ENCODE assay signal across 10 mouse cellular contexts in the genomic region with DNA sequence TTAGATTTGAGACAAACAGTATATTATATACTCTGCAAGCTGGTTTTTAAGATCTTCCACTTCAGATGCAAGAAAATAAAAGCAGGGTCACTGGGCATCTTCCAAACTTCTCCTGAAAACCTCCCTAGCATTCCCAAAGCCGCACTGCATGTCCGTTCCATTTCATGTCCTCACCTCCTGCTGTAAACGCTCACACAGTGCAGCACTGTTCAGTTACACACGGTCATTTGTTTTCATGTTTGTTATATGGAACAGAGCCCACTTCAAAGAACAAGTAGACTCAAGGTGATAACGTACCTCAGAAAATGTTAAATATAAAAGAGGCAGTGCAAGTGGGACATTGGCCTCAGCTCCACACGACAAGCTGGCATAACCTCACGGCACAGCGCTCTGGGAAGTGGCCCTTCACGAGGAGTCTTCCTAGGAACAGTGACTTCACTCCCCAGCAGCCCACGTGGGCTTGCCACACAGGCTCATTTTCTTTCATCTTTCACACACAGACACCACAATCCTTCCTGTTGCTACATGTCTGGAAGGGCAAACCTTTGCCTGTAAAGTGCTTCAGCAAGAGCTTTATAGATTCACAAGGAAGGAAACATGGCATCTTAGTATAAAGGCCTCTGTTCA. TPM values are rescaled to one million over a fixed set of nuclear protein-coding genes. Genes with fewer than 3 reads are reported as not detected.
DNase-seq lines count a peak whose midpoint lies in the region; ATAC-seq lines count a peak whose summit lies in the region.
"Had no signal": no experiment of that assay in that cellular context is flagged by ENCODE, and none has a peak within 500 bp of the region (broad histone marks: within the 10 kb centered on the region; RNA-seq: fewer than 3 reads in every experiment).

No protein-coding gene starts in this region.

- no peak for ATAC-seq in hindbrain, embryonic 12.5 days (ENCODE audit: low FRiP score)
- ATAC-seq in hindbrain, embryonic 16.5 days = no peak; the same call in 1 of the 2 replicates
- no peak for ATAC-seq in megakaryocyte-erythroid progenitor cell, adult 5-6 weeks (replicated peaks; ENCODE audit: low FRiP score, low TSS enrichment, poor library complexity, severe bottlenecking)

- peaks cover 4% of the 10 kb centered on the region for H3K36me3 ChIP-seq in hindbrain, embryonic 12.5 days
- no peaks in the 10 kb centered on the region for H3K36me3 ChIP-seq in hindbrain, embryonic 16.5 days (ENCODE audit: control insufficient read depth, insufficient read depth, low read length)

- H3K4me1 ChIP-seq in hindbrain, embryonic 12.5 days = peaks cover 9% of the 10 kb centered on the region; the same call in 1 of the 2 replicates
- peaks cover 2% of the 10 kb centered on the region; the same call in 1 of the 2 replicates for H3K4me1 ChIP-seq in hindbrain, embryonic 16.5 days (ENCODE audit: control insufficient read depth, insufficient read depth, low read depth, low read length)

- peak; percentile 36 for DNase-seq in CD4-positive, CD25-positive, alpha-beta regulatory T cell, adult 2 months (ENCODE audit: low read depth, low spot score)
- DNase-seq in T-cell, adult 2 months (ENCODE audit: low spot score) = peak; percentile 42
- DNase-seq in lung, postnatal 14 days = peak; percentile 7
- DNase-seq in adrenal gland, postnatal 10 days = no peak
- DNase-seq in spleen, postnatal 10 days (ENCODE audit: low spot score in 2 of 2) = no peak
- DNase-seq: layer of hippocampus, adult 9-11 months had no signal

- no peak overlapping the region for H3K4me2 ChIP-seq in hindbrain, embryonic 12.5 days (replicated peaks)
- no peak overlapping the region for H3K4me2 ChIP-seq in hindbrain, embryonic 16.5 days (ENCODE audit: low read length)
- H3K4me2 ChIP-seq: midbrain, embryonic 12.5 days had no signal

- no peaks in the 10 kb centered on the region for H3K9me3 ChIP-seq in hindbrain, embryonic 12.5 days (replicated peaks)
- H3K9me3 ChIP-seq in hindbrain, embryonic 16.5 days (ENCODE audit: control insufficient read depth, low read length) = no peaks in the 10 kb centered on the region
- H3K9me3 ChIP-seq: midbrain, embryonic 12.5 days had no signal

- 67% methylated on average over 10 of the region's 10 CpGs for WGBS in hindbrain, embryonic 12.5 days
- 49% methylated on average over 10 of the region's 10 CpGs for WGBS in hindbrain, embryonic 16.5 days

- H3K27me3 ChIP-seq in hindbrain, embryonic 12.5 days = no peaks in the 10 kb centered on the region
- H3K27me3 ChIP-seq in hindbrain, embryonic 16.5 days (replicated peaks; ENCODE audit: control insufficient read depth, insufficient read depth, low read length) = no peaks in the 10 kb centered on the region
- H3K27me3 ChIP-seq: midbrain, embryonic 12.5 days had no signal

- no peak overlapping the region for H3K9ac ChIP-seq in hindbrain, embryonic 12.5 days
- H3K9ac ChIP-seq in hindbrain, embryonic 16.5 days (ENCODE audit: low read depth, low read length) = no peak overlapping the region; the same call in 1 of the 2 replicates
- H3K9ac ChIP-seq: midbrain, embryonic 12.5 days had no signal

- H3K4me3 ChIP-seq in hindbrain, embryonic 12.5 days = no peak overlapping the region
- no peak overlapping the region for H3K4me3 ChIP-seq in hindbrain, embryonic 16.5 days (ENCODE audit: low read length)
- H3K4me3 ChIP-seq: midbrain, embryonic 12.5 days had no signal

- H3K27ac ChIP-seq in hindbrain, embryonic 12.5 days = 0 out of 2 replicates have a peak overlapping the region, but pooled peaks have one; percentile 23
- H3K27ac ChIP-seq in hindbrain, embryonic 16.5 days (ENCODE audit: low read depth, low read length) = no peak overlapping the region
- H3K27ac ChIP-seq: midbrain, embryonic 12.5 days had no signal

RNA-seq across cellular contexts. Expression of a gene that starts 8.3 kb away (rescaled TPM):
- polyA plus RNA-seq in hindbrain, embryonic 12.5 days (2016; fragmentation: Nextera tagmentation; extraction: Ambion mirVana) = 29.7 and 32.1 TPM in 2 replicates
- polyA plus RNA-seq in hindbrain, embryonic 16.5 days (2015; fragmentation: Nextera tagmentation; extraction: Ambion mirVana) = 23.9 and 32.1 TPM in 2 replicates
- 10 to 100 TPM; 37.5 to 42.8 TPM for total RNA-seq in adrenal gland, postnatal 10 days (2021)
- 24.9 and 35.7 TPM in 2 replicates for total RNA-seq in megakaryocyte-erythroid progenitor cell, adult 5-6 weeks (2014; fragmentation: Nextera tagmentation)
- total RNA-seq in megakaryocyte-erythroid progenitor cell, adult 5-6 weeks (2017) = 41.1 and 46.9 TPM in 2 replicates

RNA-seq across cellular contexts. Expression of a gene that starts 36.4 kb away (rescaled TPM):
- polyA plus RNA-seq in hindbrain, embryonic 12.5 days (2016; fragmentation: Nextera tagmentation; extraction: Ambion mirVana) = 5.0 and 6.5 TPM in 2 replicates
- 4.8 and 5.2 TPM in 2 replicates for polyA plus RNA-seq in hindbrain, embryonic 16.5 days (2015; fragmentation: Nextera tagmentation; extraction: Ambion mirVana)
- total RNA-seq in adrenal gland, postnatal 10 days (2021) = 10 to 100 TPM; 11.6 to 15.3 TPM
- 7.4 and 10.8 TPM in 2 replicates for total RNA-seq in megakaryocyte-erythroid progenitor cell, adult 5-6 weeks (2014; fragmentation: Nextera tagmentation)
- total RNA-seq in megakaryocyte-erythroid progenitor cell, adult 5-6 weeks (2017) = 2.3 and 7.7 TPM in 2 replicates

Comparison
In these comparisons a context has a peak if more than half of its experiments do, and no peak if none do; other contexts are left out.
1. DNase-seq: peak in CD4-positive, CD25-positive, alpha-beta regulatory T cell, adult 2 months (single experiment), T-cell, adult 2 months (single experiment) and lung, postnatal 14 days (single experiment); none in adrenal gland, postnatal 10 days (single experiment) and spleen, postnatal 10 days (0 of 2).